Mouse (Mus musculus) hindbrain, embryonic 13.5 days (tissue): ENCODE results near the gene Znfx1. TPM values are rescaled to one million over a fixed set of nuclear protein-coding genes. Genes with fewer than 3 reads are reported as not detected.

ENCODE experiments used
- ATAC-seq: fragments of 200-750 bp; cut with Nextera tagmentation; 2 replicates; pipeline ENCODE4 v1.8.0; 2017; ENCODE audit warnings: moderate TSS enrichment; ENCODE audit not compliant: low FRiP score
- H3K27ac ChIP-seq: fragments of 300-500 bp; sonication (generic); 2 replicates; pipeline ENCODE4 v1.5.1; 2015; ENCODE audit warnings: inconsistent platforms, mild to moderate bottlenecking, moderate library complexity
- H3K27me3 ChIP-seq: fragments of 300-500 bp; sonication (generic); 2 replicates; pipeline ENCODE4 v1.6.1; 2015; ENCODE audit warnings: mild to moderate bottlenecking, inconsistent platforms
- H3K36me3 ChIP-seq: fragments of 300-500 bp; sonication (generic); 2 replicates; pipeline ENCODE4 v1.6.1; 2015; ENCODE audit warnings: mild to moderate bottlenecking, inconsistent platforms
- H3K4me1 ChIP-seq: fragments of 300-500 bp; sonication (generic); replicated peaks from 2 replicates; pipeline ENCODE4 v1.6.1; 2015; ENCODE audit warnings: inconsistent platforms
- H3K4me2 ChIP-seq: fragments of 300-500 bp; sonication (generic); 2 replicates; pipeline ENCODE4 v1.6.1; 2015; ENCODE audit warnings: inconsistent platforms, mild to moderate bottlenecking, moderate library complexity
- H3K4me3 ChIP-seq: fragments of 300-500 bp; sonication (generic); 2 replicates; pipeline ENCODE4 v1.5.1; 2015; ENCODE audit warnings: mild to moderate bottlenecking, inconsistent platforms
- H3K9ac ChIP-seq: fragments of 300-500 bp; sonication (generic); 2 replicates; pipeline ENCODE4 v1.6.1; 2015; ENCODE audit warnings: mild to moderate bottlenecking, inconsistent platforms
- H3K9me3 ChIP-seq: fragments of 300-500 bp; sonication (generic); 2 replicates; pipeline ENCODE4 v1.6.1; 2016; ENCODE audit warnings: inconsistent platforms
- WGBS: fragments of 180-500 bp; shearing (Covaris S2); methylation state at CpG from one replicate; pipeline ENCODE4 v1.1.7; 2015; 5-methylcytosine and 5-hydroxymethylcytosine counted together
- polyA plus RNA-seq: library from polyadenylated mRNA; unstranded; fragments of >200 nt; fragmentation: Nextera tagmentation; extraction: Ambion mirVana; gene quantifications from 2 replicates; pipeline ENCODE4 v1.2.1, GENCODE M21; 2015

Gene Znfx1
- polyA plus RNA-seq, 1 experiment from 2014 or later = 6.5 TPM

DNA sequence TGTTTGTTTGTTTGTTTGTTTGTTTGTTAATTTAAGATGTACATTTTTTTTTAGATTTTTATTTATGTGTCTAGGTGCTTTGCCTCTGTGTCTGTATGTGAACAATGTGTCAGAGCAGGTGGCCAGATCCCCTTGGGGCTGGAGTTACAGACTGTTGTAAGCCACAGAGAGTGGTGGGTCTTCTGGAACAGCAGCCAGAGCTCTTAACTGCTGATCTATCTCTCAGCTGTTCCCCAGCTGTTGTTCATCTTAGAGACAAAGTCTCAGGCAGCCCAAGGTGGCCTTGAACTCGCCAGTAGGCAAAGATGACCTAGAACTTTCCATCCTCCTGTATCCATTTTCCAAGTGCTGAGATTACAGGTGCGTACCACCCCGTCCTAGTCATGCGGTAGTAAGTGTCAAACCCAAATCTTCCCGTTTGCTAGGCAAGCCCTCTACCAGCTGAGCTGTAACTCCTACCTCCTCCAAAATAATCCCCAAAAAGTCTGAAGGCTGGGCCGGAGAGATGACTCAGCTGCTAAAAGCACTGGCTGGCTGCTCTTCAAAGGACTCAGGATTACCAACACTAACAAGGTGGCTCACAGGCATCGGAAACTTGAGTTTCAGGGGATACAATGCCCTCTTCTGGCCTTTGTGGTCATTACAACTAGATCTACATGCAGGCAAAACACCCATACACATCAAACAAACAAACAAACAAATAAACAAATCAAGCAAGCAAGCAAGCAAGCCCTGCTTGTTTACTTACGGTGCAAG, 58.5 kb downstream of the Znfx1 start:
- Histone ChIP-seq H3K36me3 (no peaks in the 10 kb centered on the region), H3K9ac (no peak overlapping the region), H3K4me2 (no peak overlapping the region), H3K4me3 (no peak overlapping the region), H3K27ac (no peak overlapping the region), H3K9me3 (no peaks in the 10 kb centered on the region), H3K4me1 (no peaks in the 10 kb centered on the region), H3K27me3 (peaks cover 7% of the 10 kb centered on the region; the same call in 1 of the 2 replicates)
- no peak for ATAC-seq
- 51% methylated on average over 8 of the region's 8 CpGs for WGBS

DNA sequence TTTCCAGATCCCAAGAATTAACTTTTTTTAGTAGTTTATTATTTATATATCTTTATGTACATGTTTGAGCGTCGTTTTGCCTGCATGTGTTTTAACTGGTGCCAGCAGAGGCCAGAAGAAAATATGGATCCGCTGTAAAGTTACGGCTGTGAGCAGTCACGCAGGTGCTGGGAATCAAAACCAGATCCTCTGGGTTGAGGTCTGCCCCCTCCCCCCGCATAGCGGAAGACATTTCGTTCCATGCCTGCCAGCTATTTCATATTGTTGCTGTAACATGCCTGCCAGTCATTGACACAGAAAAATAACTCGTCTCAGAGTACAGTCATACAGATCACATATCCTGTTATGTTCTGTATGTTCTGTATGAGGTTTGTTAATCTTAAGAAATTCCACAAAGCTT, 61.3 kb downstream of the Znfx1 start:
- H3K27ac ChIP-seq = no peak overlapping the region
- WGBS = 80% methylated on average over 9 of the region's 9 CpGs

DNA sequence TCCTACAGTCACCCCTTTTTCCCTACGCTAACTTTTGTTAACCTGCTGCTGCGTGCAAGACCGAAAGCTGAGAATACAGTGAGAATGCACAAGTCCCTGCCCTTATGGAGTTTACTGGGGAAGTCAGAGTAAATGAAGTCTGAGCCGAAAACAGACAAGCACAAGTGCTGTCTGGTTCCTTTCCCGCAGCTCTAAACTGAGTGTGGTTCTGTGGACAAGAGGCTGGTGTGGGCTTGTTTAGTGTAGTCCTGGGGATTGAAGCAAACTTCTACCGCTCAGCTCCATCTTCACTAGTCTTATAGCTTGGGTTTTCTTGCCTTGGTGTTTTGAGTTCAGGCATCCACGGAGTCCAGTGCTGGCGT, 66.3 kb downstream of the Znfx1 start:
- H3K9me3 ChIP-seq = no peaks in the 10 kb centered on the region
- no peaks in the 10 kb centered on the region for H3K27me3 ChIP-seq
- peak overlapping the region; percentile 92 for H3K4me2 ChIP-seq
- peak overlapping the region; percentile 97 for H3K27ac ChIP-seq
- ATAC-seq = peak; percentile 29; the same call in 1 of the 2 replicates
- peak overlapping the region; percentile 95 for H3K4me3 ChIP-seq
- peak overlapping the region; percentile 65 for H3K9ac ChIP-seq
- 42% methylated on average over 8 of the region's 8 CpGs for WGBS
- H3K4me1 ChIP-seq = peaks cover 42% of the 10 kb centered on the region
- H3K36me3 ChIP-seq = no peaks in the 10 kb centered on the region

More for the DNA sequence above, 61.3 kb downstream of the Znfx1 start:
- H3K9me3 ChIP-seq = no peaks in the 10 kb centered on the region
- no peak overlapping the region for H3K4me3 ChIP-seq
- H3K9ac ChIP-seq = no peak overlapping the region
- peaks cover 4% of the 10 kb centered on the region for H3K4me1 ChIP-seq
- 0 out of 2 replicates have a peak, but pooled peaks cover 1% of the 10 kb centered on the region for H3K27me3 ChIP-seq
- ATAC-seq = no peak
- no peak overlapping the region for H3K4me2 ChIP-seq
- H3K36me3 ChIP-seq = no peaks in the 10 kb centered on the region

DNA sequence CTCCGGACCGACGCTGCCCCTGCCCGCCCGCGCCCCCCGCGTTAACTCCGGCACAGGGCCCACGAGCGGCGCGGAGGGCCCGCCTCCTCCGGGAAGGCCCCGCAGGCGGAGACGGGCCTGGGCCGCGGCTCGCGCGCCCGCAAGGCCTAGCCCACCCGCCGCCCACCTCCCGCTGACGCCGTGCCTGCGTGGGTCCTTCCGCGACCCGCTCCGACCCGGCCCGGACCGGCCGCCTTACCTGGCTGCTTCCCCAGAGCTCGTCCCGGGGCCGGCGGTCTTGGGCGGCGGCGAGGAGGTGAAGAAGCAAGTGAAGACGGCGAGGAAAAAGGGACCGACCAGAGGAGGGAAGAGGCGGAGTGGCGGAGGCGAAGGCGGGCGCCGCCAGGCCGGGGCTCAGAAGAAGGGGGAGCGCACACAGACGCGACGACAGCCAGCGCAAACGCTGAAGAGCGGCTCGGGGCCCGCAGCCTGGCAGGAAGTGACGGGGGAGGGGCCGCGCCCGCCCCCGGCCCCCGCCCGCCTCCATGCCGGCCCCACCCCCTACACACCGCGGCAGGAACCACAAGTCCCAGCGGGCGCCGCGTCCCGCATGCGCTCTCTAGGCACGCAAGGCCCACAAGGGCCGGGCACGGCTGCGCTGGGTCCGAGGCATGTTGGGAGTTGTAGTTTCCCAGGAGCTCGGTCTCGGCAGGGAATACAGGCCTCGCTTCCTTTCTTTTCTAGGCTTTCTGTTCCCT, 66.9 kb downstream of the Znfx1 start, which contains the start of gene Stau1:
Gene Stau1, minus strand, starts transcription at position 504 of the 737 bp plus-strand sequence.
- WGBS = under 1% methylated on average over 87 of the region's 88 CpGs
- Histone ChIP-seq H3K27ac (peak within 1 kb of the TSS; percentile 97), H3K4me2 (peak within 1 kb of the TSS; percentile 92), H3K9me3 (no peaks in the 10 kb centered on the region), H3K4me3 (peak within 1 kb of the TSS; percentile 95), H3K36me3 (no peaks in the 10 kb centered on the region), H3K9ac (peak within 1 kb of the TSS; percentile 99), H3K4me1 (peaks cover 43% of the 10 kb centered on the region), H3K27me3 (no peaks in the 10 kb centered on the region)
- ATAC-seq = peak; percentile 99

DNA sequence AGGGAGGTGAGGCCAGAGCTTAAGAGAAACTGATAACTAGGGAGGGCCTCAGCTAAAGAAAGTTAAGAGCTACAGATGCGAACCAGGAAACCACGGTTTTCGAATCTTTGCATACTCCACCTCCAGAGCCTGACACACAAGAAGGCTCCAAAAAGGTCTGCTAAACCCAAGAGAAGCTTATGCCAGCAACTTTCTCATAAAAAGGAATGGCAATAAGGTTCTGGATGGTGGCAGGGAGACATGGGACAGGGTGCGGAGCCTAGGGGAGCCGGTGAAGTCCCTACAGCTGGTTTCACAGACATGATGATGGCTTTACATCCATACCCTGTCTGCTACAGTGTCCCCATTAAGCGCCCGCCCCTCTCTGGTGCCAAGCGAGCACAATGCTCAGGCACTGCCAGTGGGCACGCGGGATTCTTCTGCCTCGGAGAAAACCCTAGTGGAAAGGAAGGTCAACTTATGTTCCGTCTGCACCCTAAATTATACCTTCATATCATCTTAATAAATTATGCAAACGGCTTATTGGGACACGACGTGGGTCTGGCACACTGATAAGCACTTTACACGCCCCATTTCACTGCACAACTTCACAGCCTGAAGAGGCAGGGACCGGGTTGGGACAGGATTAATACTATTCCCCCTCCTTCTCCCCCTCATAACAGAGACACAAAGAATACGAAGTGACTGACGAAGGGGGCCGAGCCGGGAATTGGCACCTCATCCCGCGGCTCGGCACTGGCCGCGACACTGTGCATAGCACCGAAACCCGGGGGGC, 67.6 kb downstream of the Znfx1 start:
- peak; percentile 43 for ATAC-seq
- Histone ChIP-seq H3K9me3 (no peaks in the 10 kb centered on the region), H3K4me1 (peaks cover 43% of the 10 kb centered on the region), H3K4me2 (peak overlapping the region; percentile 92), H3K9ac (peak overlapping the region; percentile 99), H3K27ac (peak overlapping the region; percentile 97), H3K36me3 (no peaks in the 10 kb centered on the region), H3K4me3 (peak overlapping the region; percentile 95), H3K27me3 (no peaks in the 10 kb centered on the region)
- 5% methylated on average over 28 of the region's 28 CpGs for WGBS

DNA sequence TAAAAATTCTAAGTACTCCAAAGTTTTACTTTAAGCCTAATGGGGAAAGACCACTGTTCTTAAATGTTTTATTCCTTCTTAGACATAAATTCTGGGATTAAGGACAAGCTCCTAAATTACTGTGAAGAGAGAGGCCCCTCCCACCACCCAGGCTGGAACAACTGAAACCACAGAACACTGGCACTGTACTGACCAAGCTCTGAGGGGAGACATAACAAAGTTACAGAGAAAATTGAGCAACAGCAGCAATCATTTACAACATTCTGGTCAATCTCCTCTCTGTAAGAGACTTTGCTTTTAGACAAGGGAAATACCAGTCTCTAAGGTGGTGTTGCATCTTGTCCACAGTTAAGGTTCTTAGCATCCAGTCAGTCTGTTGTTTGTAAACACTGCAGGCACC, 70.9 kb downstream of the Znfx1 start:
- H3K4me2 ChIP-seq = no peak overlapping the region
- no peak overlapping the region for H3K4me3 ChIP-seq
- no peak overlapping the region; the same call in 1 of the 2 replicates for H3K27ac ChIP-seq
- H3K4me1 ChIP-seq = peaks cover 46% of the 10 kb centered on the region
- no peaks in the 10 kb centered on the region for H3K9me3 ChIP-seq
- no peak for ATAC-seq
- H3K9ac ChIP-seq = peak overlapping the region; percentile 39; the same call in 1 of the 2 replicates
- H3K27me3 ChIP-seq = no peaks in the 10 kb centered on the region
- no peaks in the 10 kb centered on the region for H3K36me3 ChIP-seq

DNA sequence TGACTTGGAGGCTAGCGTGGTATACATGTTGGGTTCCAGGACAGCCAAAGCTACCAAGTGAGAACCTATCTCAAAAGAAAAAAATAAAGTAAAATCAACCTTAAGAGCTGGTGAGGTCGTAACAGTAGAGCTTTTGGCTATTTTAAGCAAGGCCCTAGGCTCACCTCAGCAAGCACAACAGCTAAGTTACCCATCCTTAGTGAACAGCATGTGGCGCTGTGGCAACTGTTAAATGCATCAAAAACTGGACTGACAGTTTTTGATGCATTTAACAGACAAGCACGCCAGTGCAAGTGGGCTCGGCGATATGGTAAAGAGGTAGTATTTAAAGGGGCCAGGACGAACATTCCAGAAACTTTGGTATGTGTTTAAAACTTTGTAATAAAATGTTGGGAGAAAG, 72.0 kb downstream of the Znfx1 start:
- ATAC-seq = no peak
- H3K4me1 ChIP-seq = peaks cover 40% of the 10 kb centered on the region
- H3K9me3 ChIP-seq = no peaks in the 10 kb centered on the region
- WGBS = 92% methylated on average over 7 of the region's 7 CpGs
- H3K4me3 ChIP-seq = no peak overlapping the region
- H3K4me2 ChIP-seq = no peak overlapping the region
- H3K9ac ChIP-seq = no peak overlapping the region
- no peaks in the 10 kb centered on the region for H3K27me3 ChIP-seq
- H3K36me3 ChIP-seq = no peaks in the 10 kb centered on the region
- H3K27ac ChIP-seq = no peak overlapping the region

Other genes starting within 250 kb of the Znfx1 start
- 96.4 and 98.9 TPM in 2 replicates for gene Cse1l, start 157.0 kb downstream of the Znfx1 start, polyA plus RNA-seq
- 109 and 113 TPM in 2 replicates for gene Stau1, start 66.7 kb downstream of the Znfx1 start, polyA plus RNA-seq
- gene Ddx27, start 47.8 kb downstream of the Znfx1 start, polyA plus RNA-seq = 37.3 and 38.0 TPM in 2 replicates
- gene Kcnb1, start 127.1 kb upstream of the Znfx1 start, polyA plus RNA-seq = 2.2 and 2.4 TPM in 2 replicates
- gene Ptgis, start 177.6 kb upstream of the Znfx1 start, polyA plus RNA-seq = 5.8 and 6.5 TPM in 2 replicates